ENCODE assay signal across 8 mouse cellular contexts in the genomic region with DNA sequence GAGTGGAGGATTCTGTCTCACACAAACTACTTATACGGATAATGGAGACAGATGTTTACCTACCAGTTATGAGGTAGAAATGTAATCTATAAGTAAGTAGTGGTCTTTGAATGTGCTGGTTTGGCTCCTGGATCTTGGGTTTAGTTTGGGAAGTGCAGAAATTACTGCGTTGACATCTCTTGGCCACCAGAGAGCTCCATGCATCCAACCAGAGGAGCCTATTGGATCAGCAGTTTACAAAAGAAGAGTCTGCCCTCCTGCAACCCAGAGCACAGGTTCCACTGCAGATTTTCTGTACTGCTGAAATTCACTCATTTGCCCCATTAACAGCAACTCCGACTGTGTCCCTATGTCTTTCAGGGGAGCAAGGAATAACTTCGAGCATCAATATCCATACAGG.
DNase-seq lines count a peak whose midpoint lies in the region; ATAC-seq and TF ChIP-seq lines count a peak whose summit lies in the region.

No protein-coding gene starts in this region.

- no peak for DNase-seq in gastrocnemius, adult 2 months
- DNase-seq in gastrocnemius, postnatal 10 days: no peak
- peak; percentile 19 to 28 for DNase-seq in right cerebral cortex, postnatal 10 days (ENCODE audit: low spot score in 2 of 2)
- DNase-seq in right cerebral cortex, postnatal 25 days: no peak
- DNase-seq in yolk sac, embryonic 10.5 days (ENCODE audit: low spot score): peak; percentile 8
- no peak for DNase-seq in spleen, postnatal 4 days (ENCODE audit: low spot score in 2 of 2)
- no peak for DNase-seq in right cerebral cortex, postnatal 36 days (ENCODE audit: low spot score in 2 of 2)

- no peaks in the 10 kb centered on the region for H3K4me1 ChIP-seq in kidney, embryonic 14.5 days (ENCODE audit: control insufficient read depth, insufficient read depth, low read length)

- H3K27ac ChIP-seq in gastrocnemius, adult 2 months: no peak overlapping the region
- H3K27ac ChIP-seq in kidney, embryonic 14.5 days (ENCODE audit: low read depth, low read length): no peak overlapping the region

- no peak overlapping the region for H3K4me2 ChIP-seq in kidney, embryonic 14.5 days (replicated peaks; ENCODE audit: low read depth, low read length)

- peak; percentile 51 for TF ChIP-seq CTCF in gastrocnemius, adult 2 months (IDR thresholded peaks at IDR 0.05)

- WGBS in kidney, embryonic 14.5 days: 40% methylated on average over 4 of the region's 4 CpGs

- intact Hi-C loops in gastrocnemius, adult 2 months (cut with DNase I): no loop called here

- peak; percentile 62; the same call in 1 of the 2 replicates for ATAC-seq in kidney, embryonic 14.5 days (ENCODE audit: low FRiP score, low TSS enrichment)

- no peaks in the 10 kb centered on the region for H3K9me3 ChIP-seq in kidney, embryonic 14.5 days (ENCODE audit: control insufficient read depth, low read length)

- H3K4me3 ChIP-seq in gastrocnemius, adult 2 months: no peak overlapping the region
- no peak overlapping the region for H3K4me3 ChIP-seq in kidney, embryonic 14.5 days (ENCODE audit: low read length)

- H3K9ac ChIP-seq in kidney, embryonic 14.5 days (ENCODE audit: low read depth, low read length): no peak overlapping the region

- H3K36me3 ChIP-seq in kidney, embryonic 14.5 days (ENCODE audit: control insufficient read depth, insufficient read depth, low read length): no peaks in the 10 kb centered on the region

- H3K27me3 ChIP-seq in kidney, embryonic 14.5 days (ENCODE audit: control insufficient read depth, insufficient read depth, low read length): no peaks in the 10 kb centered on the region

Comparison
In these comparisons a context has a peak if more than half of its experiments do, and no peak if none do; other contexts are left out.
1. DNase-seq: peak in right cerebral cortex, postnatal 10 days (2 of 2) and yolk sac, embryonic 10.5 days (single experiment); none in gastrocnemius, adult 2 months (single experiment), gastrocnemius, postnatal 10 days (single experiment), right cerebral cortex, postnatal 25 days (single experiment), spleen, postnatal 4 days (0 of 2) and right cerebral cortex, postnatal 36 days (0 of 2).